Mouse (Mus musculus) midbrain, postnatal 0 days (tissue): Measurements from ENCODE around the gene Gnai2. TPM values are rescaled to one million over a fixed set of nuclear protein-coding genes. Genes with fewer than 3 reads are reported as not detected.

ENCODE experiments used
- ATAC-seq: fragments of 200-750 bp; cut with Nextera tagmentation; 2 replicates; pipeline ENCODE4 v1.8.0; 2017; ENCODE audit warnings: moderate number of reproducible peaks, mild to moderate bottlenecking, moderate TSS enrichment, moderate library complexity; ENCODE audit not compliant: low FRiP score
- DNase-seq: peaks from one replicate; pipeline ENCODE4 v3.0.0-alpha.2; 2015; ENCODE audit warnings: low spot score
- H3K27ac ChIP-seq: fragments of 300-500 bp; sonication (generic); 2 replicates; pipeline ENCODE4 v1.5.1; 2014; ENCODE audit warnings: low read depth, mild to moderate bottlenecking, low read length, mixed read lengths
- H3K27me3 ChIP-seq: fragments of 300-500 bp; sonication (generic); 2 replicates; pipeline ENCODE4 v1.6.1; 2014; ENCODE audit warnings: low read length, control low read depth, mixed read lengths; ENCODE audit not compliant: insufficient read depth
- H3K36me3 ChIP-seq: fragments of 300-500 bp; sonication (generic); 2 replicates; pipeline ENCODE4 v1.6.1; 2014; ENCODE audit warnings: low read length, control low read depth, mixed read lengths; ENCODE audit not compliant: insufficient read depth
- H3K4me1 ChIP-seq: fragments of 300-500 bp; sonication (generic); 2 replicates; pipeline ENCODE4 v1.6.1; 2014; ENCODE audit warnings: mild to moderate bottlenecking, control low read depth, antibody characterized with exemption, low read length, mixed read lengths; ENCODE audit not compliant: insufficient read depth
- H3K4me2 ChIP-seq: fragments of 300-500 bp; sonication (generic); 2 replicates; pipeline ENCODE4 v1.6.1; 2014; ENCODE audit warnings: low read depth, mild to moderate bottlenecking, low read length, mixed read lengths; ENCODE audit not compliant: poor library complexity, severe bottlenecking
- H3K4me3 ChIP-seq: fragments of 300-500 bp; sonication (generic); 2 replicates; pipeline ENCODE4 v1.5.1; 2014; ENCODE audit warnings: low read depth, mild to moderate bottlenecking, low read length, moderate library complexity
- H3K9ac ChIP-seq: fragments of 300-500 bp; sonication (generic); replicated peaks from 2 replicates; pipeline ENCODE4 v1.6.1; 2014; ENCODE audit warnings: mild to moderate bottlenecking, low read length, moderate library complexity, mixed read lengths; ENCODE audit not compliant: poor library complexity, severe bottlenecking
- H3K9me3 ChIP-seq: fragments of 300-500 bp; sonication (generic); 2 replicates; pipeline ENCODE4 v1.6.1; 2016; ENCODE audit warnings: low read length, control low read depth
- CTCF ChIP-seq: IDR thresholded peaks from 2 replicates; pipeline ENCODE4 v1.5.1; 2016; ENCODE audit warnings: antibody characterized with exemption, mild to moderate bottlenecking
- whole genome bisulfite sequencing: fragments of 180-500 bp; shearing (Covaris S2); extraction: QIAGEN DNeasy Blood & Tissue Kit; methylation state at CpG from one replicate; pipeline ENCODE4 v1.1.7; 2014; 5-methylcytosine and 5-hydroxymethylcytosine counted together
- polyA plus RNA-seq: library from polyadenylated mRNA; unstranded; fragments of >200 nt; fragmentation: Nextera tagmentation; extraction: Ambion mirVana; gene quantifications from 2 replicates; pipeline ENCODE4 v1.2.1, GENCODE M21; 2015
- total RNA-seq: library from RNA; depleted of rRNA; stranded (reverse); fragments of >200 nt; gene quantifications from 2 replicates; pipeline ENCODE4 v1.2.3, GENCODE M21; 2014

The Gnai2 gene
- total and polyA plus RNA-seq, 2 experiments from 2014 or later = 241 to 264 TPM

DNA sequence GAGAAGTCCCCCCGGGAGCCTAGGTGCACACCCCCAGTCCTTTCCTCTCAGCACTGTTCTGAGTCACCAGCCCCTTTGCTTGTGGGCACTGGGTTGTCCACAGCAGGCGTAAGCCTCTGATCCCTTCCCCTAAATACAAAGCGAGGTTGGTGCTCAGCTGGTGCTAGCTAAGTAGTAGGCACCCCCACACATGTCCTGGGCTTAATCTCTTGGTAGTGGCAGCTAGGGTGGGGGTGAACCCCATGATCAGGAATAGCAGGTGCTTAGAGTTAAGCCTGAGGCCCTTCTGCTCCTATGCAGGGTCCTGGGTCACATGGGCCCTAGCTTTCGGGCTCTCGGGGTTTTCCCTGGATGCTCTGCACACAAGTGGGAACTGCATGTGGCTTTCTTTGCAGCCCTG is 22.0 kb upstream of the Gnai2 start:
- Histone ChIP-seq H3K4me1 (0 out of 2 replicates have a peak, but pooled peaks cover 3% of the 10 kb centered on the region), H3K9ac (no peak overlapping the region), H3K9me3 (no peaks in the 10 kb centered on the region), H3K27me3 (no peaks in the 10 kb centered on the region), H3K36me3 (no peaks in the 10 kb centered on the region), H3K4me2 (no peak overlapping the region), H3K27ac (no peak overlapping the region), H3K4me3 (no peak overlapping the region)
- DNase-seq = no peak
- WGBS = 81% methylated on average over 5 of the region's 5 CpGs
- no peak for ATAC-seq
- no peak for TF ChIP-seq CTCF

DNA sequence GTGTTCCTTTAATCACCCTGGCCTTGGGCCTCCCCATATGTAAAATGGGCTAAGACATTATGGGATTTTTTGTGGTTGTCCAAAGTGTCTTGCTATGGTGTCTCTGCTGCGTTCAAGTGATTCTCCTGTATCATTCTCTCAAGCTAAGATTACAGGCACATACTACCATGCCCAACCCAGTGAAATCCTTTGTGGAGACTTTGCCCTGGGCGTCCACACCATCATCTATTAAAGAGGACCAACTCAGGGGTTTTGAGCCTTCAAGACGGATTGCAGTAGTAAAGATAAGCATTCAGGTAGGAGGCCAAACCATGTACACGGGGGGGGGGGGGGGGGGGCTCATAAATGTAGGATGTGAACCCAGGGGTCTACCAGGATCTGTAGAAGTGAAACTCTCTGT is 19.4 kb upstream of the Gnai2 start:
- peaks cover 3% of the 10 kb centered on the region; the same call in 1 of the 2 replicates for H3K4me1 ChIP-seq
- no peak overlapping the region for H3K4me3 ChIP-seq
- WGBS = 90% methylated on average over 4 of the region's 4 CpGs
- no peaks in the 10 kb centered on the region for H3K27me3 ChIP-seq
- no peaks in the 10 kb centered on the region for H3K36me3 ChIP-seq
- H3K4me2 ChIP-seq = no peak overlapping the region
- H3K9ac ChIP-seq = no peak overlapping the region
- H3K9me3 ChIP-seq = no peaks in the 10 kb centered on the region
- DNase-seq = no peak
- no peak overlapping the region for H3K27ac ChIP-seq
- no peak for ATAC-seq
- TF ChIP-seq CTCF = no peak

DNA sequence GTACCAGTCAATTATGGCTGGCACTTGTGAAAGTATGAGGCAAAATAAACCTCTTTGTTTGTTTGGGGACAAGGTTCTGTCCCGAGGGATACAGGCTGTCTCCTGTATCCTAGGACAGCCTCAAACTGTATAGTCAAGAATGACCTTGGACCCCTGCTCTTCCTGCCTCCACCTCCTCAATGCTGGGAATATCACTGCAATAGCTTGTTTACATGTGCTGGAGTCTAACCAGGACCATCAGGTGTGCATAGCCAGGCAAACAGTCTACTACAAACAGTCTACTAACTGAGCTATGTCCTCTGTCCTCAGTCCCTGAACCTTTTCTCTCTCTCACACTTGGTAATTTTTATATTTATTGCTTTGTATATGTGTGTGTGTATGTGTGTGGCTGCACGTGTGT is 18.3 kb upstream of the Gnai2 start:
- ATAC-seq (no peak), DNase-seq (no peak)
- H3K27ac ChIP-seq = no peak overlapping the region
- 78% methylated on average over 2 of the region's 2 CpGs for WGBS
- H3K4me3 ChIP-seq = no peak overlapping the region
- peaks cover 3% of the 10 kb centered on the region; the same call in 1 of the 2 replicates for H3K4me1 ChIP-seq
- TF ChIP-seq CTCF = no peak
- no peak overlapping the region for H3K4me2 ChIP-seq
- H3K9ac ChIP-seq = no peak overlapping the region
- no peaks in the 10 kb centered on the region for H3K27me3 ChIP-seq
- no peaks in the 10 kb centered on the region for H3K36me3 ChIP-seq
- no peaks in the 10 kb centered on the region for H3K9me3 ChIP-seq

DNA sequence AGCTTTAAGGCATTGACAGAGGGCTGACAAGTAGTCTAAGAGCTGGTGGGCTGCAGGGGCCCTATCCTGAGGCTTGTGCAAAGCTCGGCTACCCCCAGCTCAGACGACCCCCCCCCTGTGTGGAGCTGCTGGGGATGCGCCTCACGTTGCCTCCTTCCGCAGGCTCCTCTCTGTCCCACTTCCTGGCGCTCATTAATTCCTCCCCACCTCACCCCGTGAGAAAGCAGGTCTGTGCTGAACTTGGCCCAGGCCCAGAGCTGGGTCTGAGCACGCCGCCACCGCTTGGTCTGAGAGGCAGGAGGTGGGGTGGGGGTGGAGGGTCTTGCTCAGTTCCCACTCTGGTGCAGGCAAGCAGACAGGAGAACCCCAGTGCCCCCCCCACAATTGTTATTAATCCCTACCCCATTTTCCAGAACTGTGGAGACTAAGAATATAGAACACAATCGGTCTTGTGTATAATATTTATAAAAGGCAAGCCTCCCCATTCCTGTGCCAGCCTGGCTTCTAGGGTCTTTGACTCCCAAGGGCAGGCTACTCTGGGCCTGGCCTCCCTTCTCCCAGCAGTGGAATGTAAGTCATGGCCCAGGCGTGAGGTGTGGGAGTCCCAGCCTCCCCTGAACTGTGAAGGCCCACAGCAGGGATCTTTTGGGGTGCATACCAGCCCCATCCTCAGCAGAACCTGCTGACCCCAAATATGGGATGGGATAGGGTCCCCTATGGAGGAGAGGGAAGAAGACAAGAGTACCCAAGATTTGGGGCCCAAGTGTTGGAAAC is 15.7 kb upstream of the Gnai2 start:
- no peaks in the 10 kb centered on the region for H3K27me3 ChIP-seq
- no peaks in the 10 kb centered on the region for H3K36me3 ChIP-seq
- H3K9me3 ChIP-seq = no peaks in the 10 kb centered on the region
- peak; percentile 64 for DNase-seq
- H3K4me1 ChIP-seq = peaks cover 3% of the 10 kb centered on the region; the same call in 1 of the 2 replicates
- peak; percentile 83 for ATAC-seq
- no peak overlapping the region for H3K4me2 ChIP-seq
- no peak overlapping the region for H3K4me3 ChIP-seq
- 24% methylated on average over 12 of the region's 12 CpGs for WGBS
- TF ChIP-seq CTCF = no peak
- no peak overlapping the region for H3K9ac ChIP-seq
- H3K27ac ChIP-seq = peak overlapping the region; percentile 62

DNA sequence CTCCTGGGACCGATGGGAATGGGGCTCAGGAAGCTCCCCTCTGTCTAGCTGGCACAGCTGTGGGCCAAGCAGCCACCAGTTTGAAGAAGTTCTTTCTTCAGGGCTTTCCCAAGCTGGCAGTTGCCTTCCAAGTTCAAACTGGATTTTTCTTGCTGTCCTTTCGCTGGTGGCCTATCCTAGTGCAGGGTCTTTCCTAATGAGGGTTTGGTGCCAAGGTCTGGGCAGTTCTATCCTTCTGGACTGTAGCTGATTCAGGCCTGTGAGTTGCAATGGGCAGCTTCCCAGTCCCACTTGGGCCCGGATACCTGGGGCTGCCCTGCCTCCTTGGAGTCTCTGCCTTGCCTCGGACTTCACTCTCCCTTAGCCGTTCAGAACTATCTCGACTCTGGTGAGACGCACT is 15.1 kb upstream of the Gnai2 start:
- Histone ChIP-seq H3K9ac (no peak overlapping the region), H3K9me3 (no peaks in the 10 kb centered on the region), H3K4me1 (peaks cover 3% of the 10 kb centered on the region; the same call in 1 of the 2 replicates), H3K4me2 (no peak overlapping the region), H3K27me3 (no peaks in the 10 kb centered on the region), H3K36me3 (no peaks in the 10 kb centered on the region), H3K27ac (peak overlapping the region; percentile 62), H3K4me3 (no peak overlapping the region)
- DNase-seq = no peak
- 55% methylated on average over 7 of the region's 7 CpGs for WGBS
- ATAC-seq = peak; percentile 75
- no peak for TF ChIP-seq CTCF

DNA sequence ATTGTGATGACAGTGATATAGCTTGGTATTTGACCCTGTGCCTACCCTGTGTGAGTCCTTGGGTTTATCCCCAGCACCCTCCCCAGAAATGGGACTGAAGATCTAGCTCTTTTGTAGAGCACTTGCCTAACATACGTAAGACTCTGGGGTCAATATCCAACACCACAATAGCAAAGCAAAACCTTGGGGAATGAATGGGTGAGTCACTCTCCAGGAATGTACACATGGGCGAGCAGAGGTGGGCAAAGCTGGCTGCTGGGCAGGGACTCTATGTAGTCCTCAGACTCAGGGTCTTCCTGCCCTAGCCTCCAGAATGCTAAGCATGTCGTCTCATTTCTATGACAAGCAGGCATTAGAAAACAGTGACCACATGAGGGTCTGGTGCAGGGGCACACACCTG is 13.6 kb upstream of the Gnai2 start:
- no peak for ATAC-seq
- no peak overlapping the region for H3K27ac ChIP-seq

More for the DNA sequence above, 13.6 kb upstream of the Gnai2 start:
- Histone ChIP-seq H3K4me2 (no peak overlapping the region), H3K9me3 (no peaks in the 10 kb centered on the region), H3K4me3 (no peak overlapping the region), H3K36me3 (no peaks in the 10 kb centered on the region), H3K27me3 (no peaks in the 10 kb centered on the region), H3K9ac (no peak overlapping the region), H3K4me1 (peaks cover 5% of the 10 kb centered on the region; the same call in 1 of the 2 replicates)
- no peak for TF ChIP-seq CTCF
- 78% methylated on average over 3 of the region's 3 CpGs for WGBS
- DNase-seq = no peak
